8 mouse cellular contexts compared by ENCODE assay signal in genomic region chr4:135254321-135254720, GRCm38 (mm10). TPM values are rescaled to one million over a fixed set of nuclear protein-coding genes. Genes with fewer than 3 reads are reported as not detected.
DNase-seq lines count a peak whose midpoint lies in the region; TF ChIP-seq lines count a peak whose summit lies in the region.

No protein-coding gene starts in this region.

- no peaks in the 10 kb centered on the region for H3K4me1 ChIP-seq in cerebellum, adult 2 months (ENCODE audit: control insufficient read depth, insufficient read depth, low read length)
- peaks cover 42% of the 10 kb centered on the region for H3K4me1 ChIP-seq in embryonic facial prominence, embryonic 10.5 days

- TF ChIP-seq POLR2A in cerebellum, adult 2 months (IDR thresholded peaks at IDR 0.05; ENCODE audit: borderline replicate concordance, insufficient read depth, low read length) = no peak

- peaks cover 37% of the 10 kb centered on the region for H3K36me3 ChIP-seq in embryonic facial prominence, embryonic 10.5 days (replicated peaks)

- WGBS in cerebellum, adult 2 months = 82% methylated on average over 4 of the region's 4 CpGs
- 91% methylated on average over 4 of the region's 4 CpGs for WGBS in embryonic facial prominence, embryonic 10.5 days

- peaks cover 3% of the 10 kb centered on the region; the same call in 1 of the 2 replicates for H3K9me3 ChIP-seq in embryonic facial prominence, embryonic 10.5 days

- H3K4me3 ChIP-seq in cerebellum, adult 2 months (replicated peaks; ENCODE audit: insufficient read depth, low read depth, low read length) = no peak overlapping the region
- no peak overlapping the region for H3K4me3 ChIP-seq in embryonic facial prominence, embryonic 10.5 days

- no peak for DNase-seq in cerebellum, adult 2 months
- DNase-seq in cerebellum, adult 9-11 months = no peak
- no peak for DNase-seq in embryonic facial prominence, embryonic 10.5 days (ENCODE audit: low spot score)
- peak; percentile 48 for DNase-seq in heart, postnatal 4 days
- peak; percentile 68 for DNase-seq in lung, postnatal 14 days
- no peak for DNase-seq in frontal cortex, postnatal 36 days (ENCODE audit: low spot score in 2 of 2)
- no peak for DNase-seq in thymus, adult 18-20 months
- no peak for DNase-seq in right cerebral cortex, postnatal 14 days

- peak overlapping the region; percentile 30; the same call in 1 of the 2 replicates for H3K27ac ChIP-seq in cerebellum, adult 2 months (ENCODE audit: insufficient read depth, low read length)
- H3K27ac ChIP-seq in embryonic facial prominence, embryonic 10.5 days (replicated peaks) = peak overlapping the region; percentile 49

- H3K27me3 ChIP-seq in cerebellum, adult 2 months (ENCODE audit: control insufficient read depth, insufficient read depth, low read length) = no peaks in the 10 kb centered on the region
- no peaks in the 10 kb centered on the region for H3K27me3 ChIP-seq in embryonic facial prominence, embryonic 10.5 days (replicated peaks; ENCODE audit: low read depth, poor library complexity, severe bottlenecking)

- no peak for TF ChIP-seq CTCF in cerebellum, adult 2 months (IDR thresholded peaks at IDR 0.05; ENCODE audit: borderline replicate concordance, insufficient read depth, low read depth, low read length)

RNA-seq across cellular contexts. Expression of gene Clic4, which starts 18.3 kb away (rescaled TPM):
- polyA plus RNA-seq in cerebellum, adult 2 months (2012; rRNA removed) = 92.3 and 98.4 TPM in 2 replicates
- 207 and 211 TPM in 2 replicates for polyA plus RNA-seq in embryonic facial prominence, embryonic 10.5 days (2016; fragmentation: Nextera tagmentation; extraction: Ambion mirVana)
- 100 to 1,000 TPM; 313 to 318 TPM for total RNA-seq in heart, postnatal 4 days (2021)

Comparison
In these comparisons a context has a peak if more than half of its experiments do, and no peak if none do; other contexts are left out.
1. DNase-seq: peak in heart, postnatal 4 days (single experiment) and lung, postnatal 14 days (single experiment); none in cerebellum, adult 2 months (0 of 2), cerebellum, adult 9-11 months (single experiment), embryonic facial prominence, embryonic 10.5 days (single experiment), frontal cortex, postnatal 36 days (0 of 2), thymus, adult 18-20 months (0 of 2) and right cerebral cortex, postnatal 14 days (single experiment).